Mouse (Mus musculus): ENCODE measurements around the gene Ptpra.

Gene Ptpra

DNA sequence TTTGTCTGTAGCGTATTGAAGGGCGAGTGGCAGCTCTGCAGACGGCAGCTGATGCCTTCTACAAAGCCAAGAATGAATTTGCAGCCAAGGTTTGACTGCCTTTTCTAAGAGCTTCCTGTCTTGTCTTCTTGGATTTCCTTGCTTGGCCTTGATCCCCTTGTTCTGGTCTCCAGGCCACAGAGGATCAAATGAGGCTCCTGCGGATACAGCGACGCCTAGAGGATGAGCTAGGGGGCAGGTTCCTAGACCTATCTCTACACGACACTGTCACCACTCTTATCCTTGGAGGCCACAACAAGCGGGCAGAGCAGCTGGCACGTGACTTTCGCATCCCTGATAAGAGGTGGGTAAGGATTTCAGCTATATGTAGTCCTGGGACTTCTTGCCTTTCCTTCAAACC lies 7.9 kb upstream of the Ptpra start:
- DNase-seq (ENCODE audit: low spot score) = no peak

DNA sequence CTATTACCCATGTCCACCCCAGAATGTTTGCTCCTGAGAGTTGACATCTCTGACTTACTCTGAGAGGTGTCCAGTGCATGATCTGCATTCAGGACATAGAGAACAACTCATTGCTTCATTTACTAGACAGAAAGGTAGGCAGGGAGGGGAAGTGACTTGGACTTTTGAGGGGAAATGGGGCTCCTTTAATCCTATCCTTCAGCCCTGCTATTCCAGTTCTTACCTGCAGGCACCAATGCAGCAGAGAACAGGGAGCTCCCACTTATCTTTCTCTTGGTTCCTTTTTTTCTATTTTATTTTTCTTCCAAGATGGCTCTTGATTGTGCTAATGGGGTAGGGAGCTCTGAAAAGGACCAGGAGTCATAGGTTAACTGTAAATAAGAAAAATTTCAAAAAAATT lies 1.6 kb upstream of the Ptpra start:
- no peak for DNase-seq (ENCODE audit: low spot score)

DNA sequence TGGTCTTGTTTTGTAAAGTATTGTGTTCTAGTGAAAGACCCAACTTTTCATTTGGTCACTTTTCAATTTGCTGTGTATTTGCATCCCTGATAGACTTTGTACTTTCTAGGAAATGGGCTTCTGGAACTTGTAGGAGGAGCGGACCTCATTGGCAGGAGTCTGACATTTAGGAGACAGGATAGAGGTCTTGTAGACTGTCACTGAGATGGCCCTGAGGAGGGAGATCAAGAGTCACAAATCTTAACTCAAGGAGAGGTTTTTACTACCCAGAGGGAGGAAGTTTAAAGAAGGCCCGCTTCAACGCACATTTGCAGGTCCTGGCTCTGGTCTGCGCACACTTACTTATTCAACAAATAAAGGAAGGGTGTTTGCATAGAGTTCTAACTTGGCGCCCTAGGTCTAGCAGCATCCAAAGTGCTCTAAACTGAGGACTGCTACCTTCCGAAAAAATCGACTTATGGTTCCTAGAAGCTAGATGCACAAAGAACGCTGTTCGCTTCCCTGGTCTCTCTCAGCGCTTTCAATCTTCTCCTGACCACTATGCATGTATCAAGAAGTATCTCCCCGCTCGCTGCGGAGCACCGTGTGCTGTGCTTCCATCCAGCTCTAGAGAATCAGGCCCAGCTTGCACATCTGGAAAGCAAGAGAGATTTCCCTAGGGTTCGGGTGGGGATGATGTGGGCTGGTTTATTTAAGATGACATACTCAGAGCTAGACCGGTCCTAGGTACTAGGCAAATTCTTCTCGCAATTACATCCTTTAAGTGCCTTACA lies 871 bp upstream of the Ptpra start:
- no peak for DNase-seq (ENCODE audit: low spot score)

DNA sequence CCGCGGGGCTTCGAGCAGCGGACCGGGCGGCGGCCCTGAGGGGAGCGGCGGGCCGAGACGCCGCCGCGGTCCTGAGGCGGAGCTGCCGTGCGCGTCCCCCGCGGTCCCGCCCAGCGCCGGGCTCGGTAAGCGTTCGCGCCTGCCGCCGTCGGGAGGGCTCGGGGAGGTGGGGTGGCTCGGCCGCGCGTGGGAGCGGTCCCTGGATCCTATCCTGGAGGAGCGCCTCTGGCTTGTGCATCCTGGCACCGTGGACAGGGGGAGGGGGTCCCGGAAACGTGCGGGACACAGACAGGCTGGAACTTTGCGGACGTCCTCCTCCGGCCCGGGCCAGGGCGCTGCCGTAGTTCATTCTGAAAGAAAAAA lies 337 bp downstream of the Ptpra start:
- no peak for DNase-seq (ENCODE audit: low spot score)

DNA sequence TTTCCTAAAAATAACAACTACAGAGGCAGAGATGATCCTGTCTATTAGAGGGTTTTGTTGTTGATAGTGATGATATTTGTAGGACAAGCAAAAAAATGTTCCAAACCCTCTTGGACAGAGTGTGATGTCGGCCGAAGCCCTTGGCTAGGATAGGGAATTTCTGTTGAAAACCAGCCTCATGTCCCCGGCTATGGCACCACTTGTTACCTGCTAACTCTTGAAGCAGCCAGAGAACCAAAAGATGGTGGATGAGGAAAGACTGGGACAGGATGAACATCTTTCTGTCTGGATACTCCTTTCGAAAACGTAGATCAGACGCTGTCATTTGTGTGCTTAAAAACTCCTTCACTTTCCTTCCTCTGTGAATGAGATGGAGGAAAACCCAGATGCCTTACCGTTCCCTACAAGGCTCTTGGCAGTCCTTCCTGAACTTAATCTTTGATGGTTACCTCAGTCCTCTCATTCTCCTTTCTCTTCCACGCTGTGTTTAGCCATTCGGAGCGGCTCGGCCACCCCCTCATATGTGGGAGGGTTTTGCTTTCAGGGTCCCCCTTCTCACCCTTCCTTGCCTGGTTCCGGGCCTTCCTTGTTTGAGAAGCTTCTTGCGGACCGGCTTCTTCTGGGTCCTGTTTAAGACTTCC lies 1.1 kb downstream of the Ptpra start:
- DNase-seq (ENCODE audit: low spot score) = no peak

DNA sequence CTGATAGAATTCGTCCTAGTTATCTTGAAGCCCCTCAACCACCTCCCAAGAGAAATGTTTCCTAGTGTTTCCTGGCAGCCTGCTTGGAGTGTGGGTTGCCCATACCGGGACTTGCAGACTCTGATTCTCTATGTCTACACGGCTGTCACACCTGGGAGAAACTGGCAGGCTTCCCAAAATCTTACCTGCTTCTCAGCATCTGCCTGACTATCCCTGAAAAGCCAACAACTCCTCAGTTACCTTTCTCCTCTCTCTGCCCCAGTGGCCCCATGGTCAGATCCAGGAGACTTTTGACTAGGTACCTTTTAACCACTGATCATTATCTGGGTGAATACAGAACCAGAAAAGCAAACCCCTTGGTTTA lies 1.6 kb downstream of the Ptpra start:
- DNase-seq (ENCODE audit: low spot score) = no peak

DNA sequence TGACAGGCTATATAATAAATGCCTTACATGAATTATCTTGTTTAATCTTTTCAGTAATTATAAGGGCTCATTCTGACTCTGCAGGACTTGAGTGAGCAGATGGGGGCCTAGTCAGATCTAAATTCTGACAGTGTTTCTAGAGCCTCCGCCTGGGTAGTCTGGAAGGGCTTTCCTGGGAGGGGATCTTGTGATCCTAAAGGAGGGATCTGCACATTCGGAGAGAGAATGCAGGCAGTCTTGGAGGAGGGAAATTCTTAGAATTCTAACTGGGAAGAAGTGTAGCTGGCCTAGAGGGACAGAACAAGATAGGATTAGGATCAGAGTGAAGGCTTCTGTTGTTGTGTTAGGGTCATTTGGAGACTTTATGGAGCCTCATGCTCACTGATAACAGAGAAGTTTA lies 2.2 kb downstream of the Ptpra start:
- no peak for DNase-seq (ENCODE audit: low spot score)

DNA sequence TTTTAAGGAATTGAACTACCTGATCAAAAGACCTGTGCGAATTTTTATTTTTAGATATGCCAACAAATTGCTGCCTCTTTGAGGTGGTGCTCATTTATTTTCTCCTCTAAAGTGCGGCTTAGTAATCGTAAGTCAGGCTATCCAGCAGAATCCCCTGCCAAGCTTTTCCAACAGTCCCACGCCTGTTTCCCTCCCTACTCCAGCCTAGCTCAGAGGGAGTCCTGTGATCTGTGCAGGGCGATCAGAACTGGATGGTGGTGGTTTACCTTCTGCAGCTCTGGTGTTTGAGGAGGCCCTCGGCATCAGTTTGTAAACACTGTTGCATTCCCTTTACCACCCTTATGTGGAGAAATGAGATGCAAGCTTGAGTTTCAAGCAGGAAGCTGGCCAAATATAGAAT lies 3.3 kb downstream of the Ptpra start:
- no peak for DNase-seq (ENCODE audit: low spot score)

DNA sequence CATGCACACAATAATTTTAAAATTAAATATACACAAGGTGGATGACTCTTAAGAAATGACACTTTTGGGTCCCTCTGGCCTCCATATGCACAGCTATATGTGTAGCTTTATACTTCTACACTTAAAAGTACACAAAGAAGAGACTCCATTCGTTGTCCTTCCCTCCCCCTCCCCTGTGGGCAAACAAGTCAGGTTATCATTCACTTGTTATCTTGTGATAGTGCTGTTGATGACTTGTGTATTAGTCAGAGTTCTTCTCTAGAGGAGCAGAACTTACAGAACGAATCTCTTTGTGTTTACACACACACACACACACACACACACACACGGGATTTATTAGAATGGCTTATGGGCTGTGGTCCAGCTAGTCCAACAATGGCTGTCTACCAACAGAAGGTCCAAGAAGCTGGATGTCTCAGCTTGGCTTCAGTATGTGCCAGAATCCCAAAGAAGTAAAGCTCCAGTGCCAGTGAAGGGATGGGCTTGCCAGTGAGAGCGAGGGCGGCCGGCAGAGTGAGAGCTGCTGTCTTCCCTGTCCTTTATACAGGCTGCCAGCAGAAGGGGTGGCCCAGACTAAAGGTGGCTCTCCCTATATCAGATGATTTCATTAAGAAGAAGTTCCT lies 4.8 kb downstream of the Ptpra start:
- DNase-seq (ENCODE audit: low spot score) = no peak

DNA sequence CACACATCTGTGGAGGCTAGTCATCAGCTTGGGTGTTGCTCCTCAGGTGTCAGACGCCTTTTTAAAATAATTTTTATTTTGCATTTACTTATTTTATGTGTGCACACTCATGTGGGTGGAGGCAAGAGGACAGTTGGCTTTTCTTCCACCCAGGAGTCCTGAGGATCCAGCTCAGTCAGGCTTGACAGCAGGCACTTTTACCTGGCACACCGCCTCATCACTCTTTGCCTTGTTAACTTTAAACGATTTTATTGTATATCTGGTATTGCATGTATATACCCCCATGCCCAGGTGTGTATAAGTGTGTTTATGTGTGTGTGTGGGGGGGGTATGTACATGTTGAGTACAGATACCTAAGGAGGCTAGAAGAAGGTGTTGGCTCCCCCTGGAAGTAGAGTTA lies 7.8 kb downstream of the Ptpra start:
- DNase-seq (ENCODE audit: low spot score) = no peak

DNA sequence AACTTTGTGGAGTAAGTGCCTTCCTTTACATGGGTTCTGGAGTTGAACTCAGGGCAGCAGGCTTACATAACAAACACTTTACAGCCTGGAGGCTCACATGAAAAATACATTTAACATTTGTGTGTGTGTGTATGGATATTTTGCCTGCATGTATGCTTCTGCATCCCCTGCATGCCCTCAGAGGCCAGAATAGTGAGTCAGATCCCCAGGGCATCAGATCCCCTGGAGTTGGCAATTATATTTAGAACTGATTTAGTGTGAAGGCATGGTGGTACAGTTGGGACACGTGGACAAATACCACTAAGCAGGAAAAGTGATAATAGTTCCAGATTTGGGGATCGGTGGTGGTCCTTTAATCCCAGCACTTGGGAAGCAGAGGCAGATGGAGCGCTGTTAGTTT lies 9.5 kb downstream of the Ptpra start:
- no peak for DNase-seq (ENCODE audit: low spot score)

DNA sequence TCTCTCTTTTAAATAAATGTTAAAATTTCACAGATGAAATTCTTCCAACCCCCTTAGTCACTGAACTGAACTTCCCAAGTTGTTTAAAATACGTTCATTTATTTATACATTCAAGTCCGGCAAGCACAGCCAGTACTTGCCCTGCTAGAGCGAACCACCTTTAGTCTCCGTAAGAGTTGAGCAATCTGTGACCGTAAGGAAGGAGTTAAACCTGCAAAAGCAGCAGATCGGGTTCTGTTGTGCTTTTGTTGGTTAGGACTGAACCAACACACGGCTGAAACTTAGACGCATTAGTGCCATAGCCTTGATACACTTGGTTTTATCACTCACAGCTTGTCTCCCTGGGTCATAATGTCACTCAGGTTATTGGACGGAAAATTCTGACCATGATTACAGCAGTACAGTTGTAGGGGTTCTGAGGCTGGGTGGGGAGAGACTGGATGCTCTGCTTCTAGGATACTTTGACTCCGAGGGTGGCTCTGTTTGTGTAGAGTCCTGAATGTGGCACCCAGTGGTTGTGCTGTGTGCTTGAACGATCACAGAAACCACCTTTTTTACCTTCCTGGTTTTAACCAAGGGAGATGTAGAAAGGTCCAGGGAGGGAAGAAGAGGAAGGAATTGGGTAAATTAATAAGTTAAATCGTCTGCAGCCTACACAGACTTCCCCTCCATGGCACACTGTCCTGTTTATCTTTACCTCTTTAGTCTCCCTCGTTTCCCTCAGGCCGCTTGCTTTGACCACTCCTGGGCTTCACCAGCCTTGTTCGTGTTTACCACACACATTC lies 11.4 kb downstream of the Ptpra start:
- no peak for DNase-seq (ENCODE audit: low spot score)

DNA sequence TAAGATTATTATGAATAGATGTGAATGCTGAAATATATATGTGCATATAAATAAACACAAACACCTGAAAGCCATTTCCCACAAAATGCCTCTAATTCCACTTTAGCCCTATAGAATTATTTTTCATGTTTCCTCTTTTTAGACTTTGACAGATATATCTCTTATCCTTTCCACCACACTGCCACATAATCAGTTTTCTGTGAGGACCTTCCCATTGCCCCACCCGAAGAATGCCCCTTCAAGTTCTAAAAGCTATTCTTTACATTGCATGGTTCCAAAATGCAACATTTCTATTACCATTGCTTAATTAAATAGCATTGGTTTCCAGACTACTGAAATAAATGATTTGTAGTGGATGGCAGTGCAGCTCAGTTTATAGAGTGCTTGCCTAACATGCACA lies 16.4 kb downstream of the Ptpra start:
- DNase-seq (ENCODE audit: low spot score) = no peak

DNA sequence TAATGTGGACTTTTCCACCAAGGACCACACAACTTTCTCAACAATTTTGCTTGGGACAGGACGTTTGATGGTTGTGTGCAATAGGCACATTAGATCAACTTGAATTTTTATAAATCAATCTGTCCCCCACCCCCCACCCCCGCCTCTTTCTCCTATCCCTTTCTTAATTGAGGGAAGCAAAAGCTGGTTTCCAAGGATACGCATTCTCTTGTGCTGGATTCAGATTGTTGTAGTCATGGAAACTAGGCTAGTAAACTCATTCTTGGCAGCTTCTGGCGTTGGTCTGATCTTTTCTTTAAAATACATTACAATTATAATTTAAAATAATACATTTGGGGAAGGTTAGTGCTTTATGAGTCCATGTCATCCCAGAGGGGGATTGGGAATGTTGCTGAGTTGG lies 19.3 kb downstream of the Ptpra start:
- no peak for DNase-seq (ENCODE audit: low spot score)

DNA sequence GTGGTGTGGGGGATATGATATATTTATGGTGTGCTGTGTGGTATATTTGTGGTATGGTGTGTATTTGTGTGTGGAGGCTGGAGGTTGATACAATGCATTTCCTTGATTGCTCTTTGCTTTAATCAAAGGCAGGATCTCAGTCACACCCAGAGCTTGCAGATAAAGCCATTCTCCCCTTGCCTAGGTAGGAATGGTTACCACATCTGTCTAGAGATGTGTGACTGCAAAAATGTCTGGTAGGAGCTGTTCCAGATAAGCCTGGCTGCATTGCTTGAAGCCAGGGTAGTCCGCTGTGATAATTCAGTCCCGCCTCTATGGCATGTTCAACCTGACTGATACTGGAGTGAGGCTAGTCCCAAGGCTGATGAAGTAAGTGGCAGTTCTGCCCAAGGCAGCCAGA lies 19.9 kb downstream of the Ptpra start:
- DNase-seq (ENCODE audit: low spot score) = no peak

DNA sequence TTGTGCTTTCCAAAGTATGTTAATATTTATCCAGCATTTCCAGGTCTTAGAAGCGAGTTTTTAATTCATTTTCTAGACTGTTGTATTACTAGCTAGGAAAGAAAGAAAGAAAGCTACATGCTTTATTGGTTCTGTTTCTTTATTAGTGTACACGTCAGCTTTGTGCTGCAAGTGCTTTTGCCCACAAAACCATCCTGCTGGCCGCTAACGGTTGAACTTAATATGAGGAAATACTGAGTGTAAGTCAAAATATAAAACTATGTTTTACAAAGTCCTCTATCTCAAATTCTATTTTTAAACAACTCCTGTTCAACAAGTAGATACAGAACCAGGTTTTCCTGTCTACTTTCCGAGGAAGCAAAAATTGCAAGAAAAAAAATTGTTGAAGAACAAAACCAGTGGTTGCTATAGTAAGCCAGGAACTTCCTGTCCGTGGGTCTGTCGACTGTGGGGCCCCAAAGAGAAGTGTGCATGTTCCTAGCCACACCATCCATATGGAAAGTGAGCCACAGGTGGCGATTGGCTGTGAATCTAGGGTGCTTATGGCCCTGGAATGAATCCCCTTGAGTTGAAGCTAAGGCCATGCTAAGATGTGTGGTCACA lies 22.9 kb downstream of the Ptpra start:
- DNase-seq (ENCODE audit: low spot score) = no peak

DNA sequence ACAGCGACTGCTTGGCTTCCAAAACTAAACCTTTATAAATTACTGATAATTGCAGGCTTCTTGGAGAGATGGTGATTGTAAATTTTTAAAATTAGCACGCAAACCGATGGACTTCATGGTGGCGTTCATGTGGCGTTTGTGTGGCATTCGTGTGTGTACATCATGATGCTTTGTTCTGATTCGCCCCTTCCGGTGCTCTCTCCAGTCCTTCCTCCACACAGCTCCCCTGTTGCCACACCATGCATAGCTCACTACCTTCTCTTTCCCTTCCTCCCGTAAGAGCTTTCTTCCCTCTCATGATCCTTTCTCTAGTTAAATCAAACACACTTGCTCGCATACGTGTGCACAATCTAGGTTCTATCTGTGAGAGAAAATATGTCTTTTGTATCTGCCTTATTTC lies 25.7 kb downstream of the Ptpra start:
- no peak for DNase-seq (ENCODE audit: low spot score)

DNA sequence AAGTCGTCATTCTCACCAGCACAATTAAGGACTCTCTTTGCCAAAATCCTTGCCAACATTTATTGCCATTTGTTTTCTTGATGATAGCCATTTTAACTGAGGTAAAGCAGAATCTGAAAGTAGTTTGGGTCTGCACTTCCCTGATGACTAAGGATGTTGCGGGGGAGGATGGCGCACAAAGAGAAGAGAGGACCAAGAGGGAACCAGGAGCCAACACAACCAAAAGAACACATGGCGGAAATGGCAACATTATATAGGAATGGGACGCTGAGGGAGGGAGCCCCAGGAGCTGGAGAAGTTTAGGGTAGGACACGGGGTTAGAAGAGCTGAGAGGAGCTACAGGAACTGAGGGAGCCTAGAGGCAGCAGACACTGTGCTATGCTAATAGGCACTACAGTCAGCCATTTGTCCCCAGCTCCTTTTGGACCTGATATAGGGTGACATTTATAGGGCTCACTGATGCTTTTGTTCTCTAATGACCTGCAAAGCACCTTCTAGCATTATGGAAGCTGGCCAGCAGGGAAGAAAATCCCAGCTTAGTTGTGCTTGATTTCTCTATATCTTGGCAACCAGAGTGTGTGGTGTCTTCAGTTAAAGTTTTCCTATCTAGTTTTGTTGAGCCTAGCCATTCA lies 26.7 kb downstream of the Ptpra start:
- no peak for DNase-seq (ENCODE audit: low spot score)

DNA sequence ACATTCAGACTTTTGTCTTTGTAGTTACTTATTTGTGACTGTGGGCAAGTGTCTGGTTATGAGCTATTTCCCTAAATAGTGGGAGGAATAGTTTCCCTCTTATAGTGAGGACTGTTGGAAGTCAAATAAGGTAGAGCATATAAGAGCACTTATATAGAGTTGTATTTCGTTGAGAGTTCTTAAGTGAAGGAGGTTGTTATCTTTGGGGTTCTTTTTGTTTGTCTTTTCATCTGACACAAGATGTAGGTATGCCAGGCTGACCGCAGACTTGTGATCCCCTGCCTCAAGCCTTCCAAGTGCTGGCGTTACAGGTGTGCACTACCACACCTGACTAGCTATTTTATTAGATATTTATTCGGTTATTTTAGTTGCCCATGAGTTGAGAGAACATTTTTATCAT lies 32.1 kb downstream of the Ptpra start:
- DNase-seq (ENCODE audit: low spot score) = no peak

DNA sequence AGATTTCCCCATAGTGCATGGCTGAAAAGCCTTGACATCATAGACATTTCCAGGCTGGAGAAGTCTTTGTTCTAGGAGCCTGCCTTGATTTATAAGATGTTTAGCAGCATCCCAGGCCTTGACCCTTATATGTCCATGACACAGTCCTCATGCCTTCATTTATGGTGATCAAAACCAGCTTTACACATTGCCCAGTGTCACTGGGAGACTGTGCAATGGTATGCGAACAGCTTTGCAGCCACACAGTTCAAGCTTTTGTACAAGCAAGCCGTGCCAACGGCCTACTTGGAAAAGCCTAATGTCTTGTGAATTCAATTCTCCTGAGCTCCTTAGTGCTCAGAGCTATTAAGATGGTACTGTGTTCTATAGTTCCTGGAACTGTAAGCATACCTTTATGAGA lies 32.6 kb downstream of the Ptpra start:
- DNase-seq (ENCODE audit: low spot score) = no peak

DNA sequence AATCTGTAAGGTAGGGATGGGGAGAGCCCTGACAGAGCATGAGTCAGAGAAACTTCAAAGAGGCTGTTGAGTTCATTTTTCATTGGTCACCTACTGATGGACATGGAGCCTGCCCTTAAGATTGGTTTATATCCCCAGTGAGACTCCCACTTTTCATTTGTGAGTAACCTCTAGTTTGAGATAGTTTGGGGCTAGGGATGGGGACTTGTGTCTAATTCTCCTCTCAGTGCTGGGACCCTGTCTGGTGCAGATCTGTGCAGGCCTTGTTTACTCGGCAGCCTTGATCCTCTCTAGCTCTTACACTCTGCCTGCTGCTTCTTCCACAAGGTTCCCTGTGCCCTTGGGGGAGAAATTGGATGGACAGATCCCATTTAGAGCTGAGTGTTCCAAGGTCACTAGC lies 34.1 kb downstream of the Ptpra start:
- DNase-seq (ENCODE audit: low spot score) = no peak

DNA sequence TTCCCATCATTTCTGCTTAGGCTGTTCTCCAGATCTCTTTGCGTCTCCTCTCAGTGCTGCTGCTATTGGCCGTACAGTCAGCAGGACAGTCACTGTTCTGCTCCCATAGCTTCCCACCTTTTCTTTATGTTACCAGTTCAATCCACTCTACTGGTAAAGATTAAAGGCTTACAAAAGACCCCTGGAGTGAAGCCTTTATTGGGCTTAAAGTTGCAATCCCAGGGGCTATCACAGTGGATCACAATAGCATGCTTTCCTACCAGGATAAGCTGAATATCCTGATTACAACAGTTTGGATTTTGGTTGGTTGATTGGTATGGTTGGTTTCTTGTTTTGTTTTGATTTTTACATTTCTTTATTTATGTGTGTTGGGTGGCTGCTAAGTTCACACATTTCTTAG lies 37.9 kb downstream of the Ptpra start:
- DNase-seq (ENCODE audit: low spot score) = no peak
